Mouse (Mus musculus) frontal cortex, adult 2 months (tissue): ENCODE results near the gene Gm17490. TPM values are rescaled to one million over a fixed set of nuclear protein-coding genes. Genes with fewer than 3 reads are reported as not detected.

ENCODE experiments used
- DNase-seq, 2 experiments: peaks; one replicate each; pipeline ENCODE4 v3.0.0; 2022; ENCODE audit warnings: low spot score in 1 of 2; ENCODE audit errors: extremely low spot score in 1 of 2
- polyA plus RNA-seq: library from polyadenylated mRNA; depleted of rRNA; stranded (reverse); fragments of >200 nt; gene quantifications from 2 replicates; pipeline ENCODE4 v1.2.3, GENCODE M21; 2012; rRNA removed

The Gm17490 gene
- not detected in 2 replicates for polyA plus RNA-seq

DNA sequence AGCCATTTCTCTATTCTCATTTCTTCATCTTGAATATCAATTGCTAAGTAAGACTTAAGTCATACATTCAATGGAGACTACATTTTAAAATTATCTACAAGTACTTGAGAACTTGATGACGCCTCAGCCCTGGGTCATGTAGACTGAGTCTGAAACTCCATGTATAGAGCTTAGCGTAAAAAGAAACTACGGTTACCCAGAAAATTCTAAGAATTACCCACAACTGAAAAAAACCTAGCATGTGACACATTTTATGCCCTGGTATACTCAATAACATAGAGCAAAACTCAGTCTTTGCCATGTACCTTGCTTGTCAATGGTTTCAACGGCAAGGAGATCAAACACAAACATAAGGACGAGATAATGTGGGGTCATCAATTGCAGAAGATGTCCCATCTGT is at the start of gene Gm17490:
Gene Gm17490 (minus strand): TSS at position 375 of the 400 bp plus-strand sequence.
- DNase-seq = no peak

DNA sequence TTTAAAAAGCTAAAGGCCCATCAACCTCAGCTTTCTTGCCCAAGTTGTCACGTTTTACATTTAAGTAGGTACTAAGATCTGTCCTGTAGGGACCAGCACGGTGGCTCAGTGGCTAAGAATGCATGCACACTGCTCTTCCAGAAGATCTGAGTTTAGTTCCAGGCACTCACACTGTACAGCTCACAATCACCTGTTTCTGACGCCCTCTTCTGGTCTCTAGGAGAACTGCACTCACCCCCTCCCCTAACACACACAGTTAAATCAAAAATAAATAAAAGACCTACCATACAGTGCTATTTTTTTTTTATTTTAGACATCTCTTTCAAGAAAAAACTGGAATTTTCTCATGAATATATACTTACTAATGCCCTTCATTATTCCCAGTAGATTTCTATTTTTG is 46.1 kb upstream of the Gm17490 start:
- DNase-seq = no peak

DNA sequence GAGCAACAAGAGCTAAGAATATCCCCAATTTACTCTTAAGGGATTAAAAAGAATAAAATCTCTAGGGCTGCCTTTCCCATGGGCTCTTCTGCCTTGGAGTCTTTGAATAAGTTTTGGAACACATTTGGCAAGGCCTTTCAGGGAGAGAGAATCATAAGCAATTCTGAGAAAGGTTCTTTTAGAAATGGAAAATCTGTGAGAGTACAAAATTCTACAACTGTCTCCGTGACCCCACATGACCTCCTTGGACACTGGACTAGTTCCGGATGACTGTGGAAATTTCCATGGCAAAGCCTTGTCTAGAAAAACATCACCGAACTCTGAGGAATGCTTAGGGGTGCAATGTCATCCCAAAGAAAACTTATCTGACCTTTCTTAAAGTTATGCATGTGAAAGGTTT is 39.3 kb upstream of the Gm17490 start:
- no peak for DNase-seq

DNA sequence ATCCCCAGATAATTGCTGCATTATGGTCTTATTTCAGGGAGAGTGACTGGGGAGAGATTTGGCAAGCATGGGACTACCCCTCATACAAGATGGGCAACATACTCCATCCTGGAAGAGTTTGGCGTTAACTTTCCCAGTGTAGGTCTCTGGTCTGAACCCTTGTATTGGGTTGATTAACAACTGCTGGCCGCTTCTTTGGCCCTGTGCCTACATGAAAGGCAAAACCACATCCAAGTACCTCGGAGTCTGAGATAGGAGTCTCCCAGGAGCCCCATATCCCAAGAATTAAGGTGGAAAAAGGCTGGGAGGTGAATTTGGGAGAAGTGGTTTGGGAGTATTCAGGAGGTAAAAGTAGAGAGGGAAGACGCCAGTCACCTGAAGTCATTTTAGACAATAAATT is 38.7 kb upstream of the Gm17490 start:
- no peak for DNase-seq

DNA sequence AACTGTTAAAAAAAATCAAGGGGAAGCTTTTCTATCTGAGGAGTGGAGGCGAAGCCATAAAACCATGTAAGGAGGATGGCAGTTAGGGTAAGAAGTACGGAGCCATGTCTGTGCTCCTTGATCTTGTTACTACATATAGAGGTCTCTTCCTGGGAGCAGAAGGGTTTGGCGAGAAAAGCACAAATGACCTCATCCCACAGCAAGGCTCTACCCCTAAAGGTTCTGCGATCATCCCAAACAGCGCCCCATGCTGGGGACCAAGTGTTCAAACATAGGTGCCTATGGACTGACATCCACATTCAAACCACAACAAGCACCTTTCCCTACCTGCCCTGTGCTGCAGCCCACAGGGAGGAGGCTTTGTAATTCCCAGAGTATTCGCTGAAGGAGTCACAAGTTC is 38.3 kb upstream of the Gm17490 start:
- peak in 1 of 2 experiments; percentile 44 for DNase-seq

DNA sequence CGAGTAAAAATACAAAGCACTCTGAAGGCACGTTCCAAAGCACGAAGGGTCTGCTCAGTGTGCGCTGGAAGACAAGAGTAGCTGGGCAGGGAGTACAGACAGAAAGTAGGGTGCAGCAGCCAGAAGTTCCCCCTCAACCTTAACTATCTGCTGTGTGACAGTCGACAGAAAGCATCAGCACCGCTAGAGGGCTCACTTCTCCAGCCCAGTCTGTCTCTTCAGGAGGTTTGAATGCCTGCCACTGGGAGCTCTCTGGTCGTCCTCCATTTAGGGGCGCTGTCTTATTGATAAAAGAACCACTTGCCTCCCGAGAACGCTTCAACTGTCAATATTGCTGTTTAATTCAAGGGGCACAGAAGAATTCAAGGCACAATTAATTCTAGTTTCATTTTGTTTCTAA is 37.9 kb upstream of the Gm17490 start:
- peak; percentile 66 to 93 for DNase-seq

DNA sequence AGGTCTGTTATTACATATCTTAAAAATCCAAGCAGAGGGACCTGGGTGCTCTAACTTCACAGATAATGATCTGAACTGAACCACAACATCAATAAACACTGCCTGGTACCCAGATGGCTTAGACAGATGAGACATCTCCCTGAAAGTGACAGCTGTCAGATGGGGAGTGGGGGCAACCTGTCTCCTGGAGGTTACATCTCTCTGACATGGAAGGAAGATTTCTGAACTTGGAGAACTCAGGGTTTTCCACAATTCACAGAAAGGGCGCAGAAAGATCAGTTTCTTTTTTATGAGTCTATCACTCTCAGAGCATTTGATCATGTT is 36.8 kb upstream of the Gm17490 start:
- no peak for DNase-seq

DNA sequence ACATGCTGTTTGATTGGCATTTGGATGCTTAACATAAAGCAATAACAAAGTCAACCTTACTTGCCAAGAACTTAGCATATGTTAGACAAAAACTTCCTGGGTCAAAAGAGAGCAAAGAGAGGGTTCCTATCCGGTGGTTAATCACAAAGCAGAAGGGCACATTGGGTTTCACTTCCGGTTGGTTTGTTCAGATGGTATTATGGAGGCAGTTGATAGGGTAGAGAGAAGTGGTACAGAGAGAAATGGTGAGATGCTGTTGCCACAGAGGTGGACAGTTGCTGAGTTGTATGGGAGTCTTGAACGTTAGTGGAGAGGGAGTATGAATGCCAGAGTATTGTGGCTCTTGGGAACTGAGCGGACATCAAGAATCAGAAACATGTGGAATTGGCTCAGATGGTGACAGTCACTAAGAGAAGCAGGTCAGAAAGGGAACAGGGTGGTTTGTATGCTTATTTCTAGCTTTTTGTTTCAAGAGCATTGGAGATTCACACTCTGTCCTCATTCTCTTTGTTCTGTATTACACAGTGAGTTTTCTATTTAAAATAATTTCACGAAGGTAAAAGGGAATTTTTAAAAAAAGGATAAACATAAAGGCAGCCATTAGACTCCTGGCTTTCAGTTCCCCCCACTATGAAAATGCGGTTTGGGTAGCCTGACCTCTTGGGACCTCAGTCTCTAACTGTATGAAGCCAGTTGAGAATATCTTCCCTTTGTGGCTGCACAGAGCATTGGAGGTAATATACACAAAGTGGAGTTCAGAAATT is 36.3 kb upstream of the Gm17490 start:
- DNase-seq = no peak

DNA sequence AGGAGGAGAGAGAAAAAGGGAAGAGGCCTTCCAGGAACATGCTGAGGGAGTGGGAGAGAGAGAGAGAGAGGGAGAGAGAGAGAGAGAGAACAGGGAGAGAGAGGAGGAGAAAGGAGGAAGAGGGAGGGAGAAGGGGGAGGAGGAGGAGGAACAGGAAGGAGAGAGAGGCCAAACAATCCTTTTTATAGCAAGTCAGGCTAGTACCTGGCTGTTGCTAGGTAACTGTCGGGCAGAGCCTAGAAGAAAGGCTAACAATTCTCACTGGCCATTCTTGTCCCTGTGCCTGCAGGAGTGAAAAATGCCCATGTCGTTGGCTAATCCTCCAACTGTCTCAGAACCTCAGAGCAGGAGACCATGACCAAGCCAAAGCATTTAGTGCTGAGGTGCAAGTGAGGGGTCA is 33.2 kb upstream of the Gm17490 start:
- peak in 1 of 2 experiments; percentile 20 for DNase-seq

DNA sequence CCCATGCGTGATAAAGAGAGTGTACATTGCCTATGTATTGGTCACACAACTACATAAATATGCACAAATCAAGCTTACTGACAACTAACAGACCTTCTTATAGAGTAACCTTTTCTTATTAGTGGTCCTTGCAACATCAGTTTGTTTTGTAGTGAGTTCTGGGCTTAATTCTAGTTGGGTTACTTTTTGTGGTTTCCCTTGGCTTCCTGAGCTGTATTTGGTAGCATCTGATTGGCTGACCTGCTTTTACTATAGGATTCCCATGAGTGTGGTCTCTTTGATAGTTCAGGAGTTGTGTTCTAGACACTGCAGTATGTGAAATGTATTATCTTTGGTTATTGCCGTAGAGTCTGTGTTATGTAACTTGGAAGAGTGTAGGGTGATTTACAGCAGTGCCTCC is 31.5 kb upstream of the Gm17490 start:
- no peak for DNase-seq

DNA sequence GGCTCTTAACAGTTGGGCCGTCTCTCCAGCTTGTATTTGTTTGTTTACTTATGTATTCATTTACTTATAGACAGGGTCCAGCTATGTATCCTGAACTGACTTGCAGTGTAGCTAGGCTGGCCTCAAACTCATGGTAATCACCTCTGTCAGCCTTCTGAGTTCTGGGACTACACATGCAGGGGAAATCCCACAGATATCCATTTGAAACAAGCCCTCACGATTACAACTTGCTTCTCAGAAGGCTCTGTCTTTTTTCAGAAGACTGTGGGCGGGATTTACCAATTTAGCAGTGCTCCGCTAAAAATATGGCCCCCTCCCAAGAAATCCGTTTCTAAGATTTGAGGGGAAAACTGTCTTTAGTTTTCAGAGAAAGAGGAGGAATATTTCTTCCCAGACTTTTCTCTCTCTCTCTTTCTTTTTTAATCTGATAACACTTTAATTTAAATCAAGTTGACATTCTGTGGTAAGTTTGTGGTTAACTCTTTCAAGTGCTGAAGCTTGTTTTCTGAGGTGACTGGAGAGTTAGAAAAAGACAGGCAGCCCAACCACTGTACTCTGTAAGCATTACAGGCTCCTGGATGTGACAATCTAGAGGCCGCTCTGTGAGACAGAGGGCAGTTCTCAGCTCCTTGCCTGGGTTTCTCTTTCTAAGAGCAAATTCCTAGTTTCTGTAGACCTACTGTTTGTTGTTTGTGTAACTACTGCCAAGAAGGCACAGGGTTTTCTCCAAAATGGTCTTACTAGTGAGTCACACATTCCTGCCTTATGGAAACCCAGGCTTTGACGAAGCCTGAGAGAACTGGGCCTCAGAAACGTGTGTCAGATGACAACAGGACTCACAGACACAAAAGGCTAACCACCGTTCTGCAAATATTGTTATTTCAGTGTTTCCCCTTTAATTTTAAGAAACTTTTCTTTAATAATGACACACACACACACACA is 29.2 kb upstream of the Gm17490 start:
- DNase-seq = peak; percentile 34 to 79

DNA sequence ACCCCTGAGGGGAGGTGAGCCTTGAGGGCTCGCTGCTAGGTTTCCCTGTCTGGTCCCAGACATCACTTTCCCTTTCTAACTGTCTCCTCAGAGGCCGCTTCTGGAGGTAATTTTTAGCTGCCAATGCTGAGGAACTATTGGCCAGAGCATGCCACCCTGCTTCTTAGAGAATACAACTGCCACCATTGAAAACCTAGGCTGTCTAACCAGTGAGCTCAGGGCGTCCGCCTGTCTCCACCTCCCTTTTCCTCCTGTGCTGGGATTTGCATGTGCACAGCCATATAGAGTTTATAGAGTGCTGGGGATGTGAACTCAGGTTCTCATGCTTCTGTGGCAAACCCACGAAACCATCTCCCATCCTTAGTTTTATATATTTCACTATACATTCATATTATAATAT is 27.7 kb upstream of the Gm17490 start:
- no peak for DNase-seq

DNA sequence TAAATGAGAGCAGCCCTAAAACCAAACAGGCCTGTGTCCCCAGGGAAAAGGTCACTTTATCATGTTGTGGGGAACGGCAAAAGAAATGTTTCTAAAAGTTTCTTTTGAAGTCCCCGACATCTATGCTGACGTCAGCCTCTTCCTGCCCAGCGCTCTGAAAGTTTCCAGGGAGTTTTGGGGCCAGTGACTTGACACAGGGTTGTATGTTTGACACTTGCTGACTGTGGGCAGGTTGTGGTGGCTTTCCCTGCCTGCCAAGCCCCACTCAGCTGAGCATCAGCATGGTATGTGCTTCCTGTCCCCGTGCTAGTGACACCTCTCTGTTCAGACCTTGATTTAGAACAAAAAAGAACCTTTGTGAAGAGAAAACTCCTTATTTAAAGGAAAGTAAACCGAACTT is 27.3 kb upstream of the Gm17490 start:
- DNase-seq = no peak

DNA sequence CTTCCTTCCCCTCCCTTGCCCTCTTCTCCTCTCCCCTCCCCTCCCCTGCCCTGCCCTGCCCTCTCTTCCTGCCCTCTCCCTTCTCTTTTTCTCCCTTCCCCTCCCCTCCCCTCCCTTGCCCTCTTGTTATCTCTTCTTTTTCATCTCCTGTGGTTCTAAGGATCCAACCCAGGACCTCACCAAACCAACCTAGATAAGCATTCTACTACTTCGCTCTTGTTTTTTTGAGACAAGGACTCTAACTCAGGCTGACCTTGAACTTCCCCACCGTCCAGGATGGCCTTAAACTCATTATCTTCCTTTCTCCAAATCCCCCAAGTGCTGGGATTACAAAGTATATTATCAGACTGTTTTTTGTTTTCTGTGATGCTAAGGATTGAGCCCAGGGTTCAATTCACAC is 26.7 kb upstream of the Gm17490 start:
- DNase-seq = no peak

DNA sequence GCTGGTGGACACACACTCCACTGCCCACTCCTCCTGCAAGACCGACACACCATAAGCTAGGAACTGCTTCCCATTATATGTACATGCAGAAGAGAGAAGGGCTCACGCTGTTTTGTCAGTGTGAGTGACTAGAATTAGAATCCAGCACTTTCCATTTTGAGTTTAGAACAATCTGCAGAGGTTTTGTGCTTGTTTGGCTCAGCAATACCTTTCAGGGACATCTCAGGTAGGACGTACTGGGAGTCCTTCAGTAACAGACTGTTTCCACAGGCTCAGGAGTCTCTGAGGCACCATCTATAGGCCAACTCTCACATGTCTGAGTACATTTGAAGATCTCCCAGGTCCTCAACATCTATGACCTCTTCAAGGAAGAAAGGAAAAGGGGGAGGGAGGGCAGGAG is 26.1 kb upstream of the Gm17490 start:
- no peak for DNase-seq

DNA sequence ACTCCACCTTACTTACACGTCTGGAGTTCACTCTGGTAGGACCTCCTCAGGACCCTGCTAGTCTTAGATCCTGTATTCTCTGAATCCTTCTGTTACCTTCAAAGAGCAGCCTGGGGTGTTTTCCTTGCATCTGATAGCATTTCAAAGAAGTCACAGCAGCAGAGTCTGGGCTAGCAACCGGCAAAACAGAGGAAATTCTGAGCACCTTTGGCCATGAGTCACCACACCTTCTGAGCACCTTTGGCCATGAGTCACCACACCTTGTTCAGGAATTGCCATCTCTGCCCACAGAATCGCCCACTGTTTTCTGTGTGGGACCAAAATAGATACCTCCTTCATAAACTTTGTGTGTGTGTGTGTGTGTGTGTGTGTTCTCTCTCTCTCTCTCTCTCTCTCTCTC is 25.4 kb upstream of the Gm17490 start:
- DNase-seq = no peak

DNA sequence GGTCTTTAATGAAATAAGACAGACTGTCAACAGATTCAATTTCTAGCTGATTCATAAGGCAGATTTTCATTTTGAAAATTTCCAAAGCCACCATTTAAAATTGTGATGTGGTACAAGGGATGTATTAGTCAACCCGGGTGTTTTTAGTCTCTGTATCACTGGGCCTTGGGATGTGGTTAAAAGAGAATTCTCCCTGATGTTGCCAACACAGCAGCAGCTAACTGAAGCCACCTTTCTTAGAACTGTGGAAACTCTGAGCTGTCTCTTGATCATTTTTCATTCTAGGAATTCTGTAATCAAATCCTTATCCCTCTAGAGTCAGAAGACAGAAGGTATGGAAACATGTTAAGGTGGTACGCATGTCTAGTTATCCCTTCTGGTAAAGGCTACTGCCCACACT is 19.2 kb upstream of the Gm17490 start:
- DNase-seq = no peak

DNA sequence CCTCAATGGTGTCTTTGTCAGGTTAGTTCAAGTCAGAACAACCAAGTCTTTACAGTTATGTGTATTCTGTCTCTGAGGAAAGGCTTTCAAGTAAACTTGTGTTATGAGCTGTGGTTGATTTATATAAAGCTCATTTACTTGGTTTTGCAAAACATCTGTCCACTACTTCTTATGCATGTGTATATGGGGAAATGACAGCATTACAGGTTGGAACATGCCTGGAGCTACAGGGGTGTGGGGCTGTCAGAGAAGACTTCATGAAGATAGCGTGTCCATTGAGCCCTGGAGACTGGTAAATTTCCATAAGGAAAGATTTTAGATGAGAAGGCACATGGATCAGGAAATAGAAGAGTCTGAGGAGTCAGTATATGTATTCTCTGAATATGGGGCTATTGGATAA is 18.0 kb upstream of the Gm17490 start:
- DNase-seq = no peak

DNA sequence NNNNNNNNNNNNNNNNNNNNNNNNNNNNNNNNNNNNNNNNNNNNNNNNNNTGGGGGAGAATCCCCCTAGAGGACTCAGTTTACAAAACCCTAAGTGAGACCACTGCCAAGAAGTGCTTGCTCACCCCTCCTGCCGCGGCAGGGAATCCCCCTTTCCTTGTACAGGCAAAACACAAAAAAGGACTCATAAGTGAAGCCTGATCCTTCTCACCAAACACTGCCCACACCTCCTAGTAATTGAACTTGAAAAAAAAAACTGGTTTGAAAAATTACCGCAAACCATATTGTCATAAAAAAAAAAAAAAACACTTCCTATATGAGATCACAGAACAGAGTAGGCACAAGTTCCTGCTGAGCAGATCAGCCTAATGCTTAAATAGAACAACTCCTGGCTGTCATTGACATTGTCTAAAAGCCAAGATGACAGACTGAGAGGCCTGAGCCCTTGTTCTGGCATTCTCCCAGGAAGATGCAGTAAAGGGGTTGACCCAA is 16.4 kb upstream of the Gm17490 start, which contains the start of gene Il2ra:
Gene Il2ra (plus strand): TSS at position 357 of the 491 bp plus-strand sequence.
- DNase-seq = no peak

DNA sequence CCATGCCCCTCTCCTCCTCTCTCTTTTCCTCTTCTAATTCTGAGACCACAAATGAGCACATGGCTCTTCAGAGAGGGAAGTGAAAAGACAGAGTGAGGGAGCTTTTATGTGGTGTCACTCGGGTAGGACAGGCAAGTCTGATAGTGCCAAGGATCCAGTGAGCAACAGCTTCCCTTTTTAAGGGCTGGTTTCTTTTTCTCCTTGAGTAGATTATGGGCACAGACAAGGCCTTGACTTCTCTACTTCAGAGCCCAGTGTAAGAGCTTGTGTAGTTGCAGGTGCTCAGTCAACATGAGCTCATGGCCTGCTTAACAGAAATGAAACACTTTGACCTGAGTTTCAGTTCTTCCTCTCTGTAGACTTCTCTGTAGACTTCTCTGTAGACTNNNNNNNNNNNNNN is 11.1 kb upstream of the Gm17490 start:
- DNase-seq = no peak

DNA sequence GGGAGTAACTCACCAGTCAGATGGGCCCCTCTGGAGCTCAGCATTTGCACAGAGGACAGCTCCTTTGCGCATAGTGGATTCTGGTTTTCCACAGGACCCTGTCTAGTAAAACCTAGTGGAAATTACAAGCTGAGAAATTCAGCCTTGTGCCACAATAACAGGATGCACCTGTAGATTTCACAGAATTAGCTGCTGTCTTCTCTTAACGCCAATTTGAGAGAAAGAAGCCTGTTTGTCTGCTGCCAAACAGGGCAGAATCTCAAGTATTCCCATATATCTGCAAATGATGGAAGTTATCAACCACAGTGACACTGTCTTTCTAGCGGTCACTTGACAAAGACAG is 10.0 kb upstream of the Gm17490 start:
- no peak for DNase-seq
